Mouse (Mus musculus) liver, embryonic 12.5 days (tissue): ENCODE data around the gene Chpf2. TPM values are rescaled to one million over a fixed set of nuclear protein-coding genes. Genes with fewer than 3 reads are reported as not detected.

Experiments
- ATAC-seq: fragments of 200-750 bp; cut with Nextera tagmentation; 2 replicates; pipeline ENCODE4 v1.8.0; 2017; ENCODE audit warnings: moderate number of reproducible peaks, mild to moderate bottlenecking, moderate library complexity
- H3K27ac ChIP-seq: fragments of 300-500 bp; sonication (generic); 2 replicates; pipeline ENCODE4 v1.5.1; 2016; ENCODE audit warnings: mild to moderate bottlenecking
- H3K27me3 ChIP-seq: fragments of 300-500 bp; sonication (generic); replicated peaks from 2 replicates; pipeline ENCODE4 v1.6.1; 2016; ENCODE audit warnings: mild to moderate bottlenecking, moderate library complexity
- H3K36me3 ChIP-seq: fragments of 300-500 bp; sonication (generic); 2 replicates; pipeline ENCODE4 v1.6.1; 2016; ENCODE audit warnings: mild to moderate bottlenecking, moderate library complexity
- H3K4me1 ChIP-seq: fragments of 300-500 bp; sonication (generic); 2 replicates; pipeline ENCODE4 v1.6.1; 2016
- H3K4me2 ChIP-seq: fragments of 300-500 bp; sonication (generic); 2 replicates; pipeline ENCODE4 v1.6.1; 2016; ENCODE audit warnings: mild to moderate bottlenecking, moderate library complexity
- H3K4me3 ChIP-seq: fragments of 300-500 bp; sonication (generic); 2 replicates; pipeline ENCODE4 v1.5.1; 2016; ENCODE audit warnings: mild to moderate bottlenecking, moderate library complexity
- H3K9ac ChIP-seq: fragments of 300-500 bp; sonication (generic); 2 replicates; pipeline ENCODE4 v1.6.1; 2016; ENCODE audit warnings: mild to moderate bottlenecking, moderate library complexity
- H3K9me3 ChIP-seq: fragments of 300-500 bp; sonication (generic); replicated peaks from 2 replicates; pipeline ENCODE4 v1.6.1; 2016; ENCODE audit warnings: mild to moderate bottlenecking, moderate library complexity
- WGBS: fragments of 180-500 bp; shearing (Covaris S2); methylation state at CpG from one replicate; pipeline ENCODE4 v1.1.7; 2016; ENCODE audit not compliant: insufficient replicate concordance; 5-methylcytosine and 5-hydroxymethylcytosine counted together
- polyA plus RNA-seq: library from polyadenylated mRNA; unstranded; fragments of >200 nt; fragmentation: Nextera tagmentation; extraction: Ambion mirVana; gene quantifications from 2 replicates; pipeline ENCODE4 v1.2.1, GENCODE M21; 2016

Gene Chpf2
- polyA plus RNA-seq, 1 experiment from 2014 or later = 17.6 TPM

DNA sequence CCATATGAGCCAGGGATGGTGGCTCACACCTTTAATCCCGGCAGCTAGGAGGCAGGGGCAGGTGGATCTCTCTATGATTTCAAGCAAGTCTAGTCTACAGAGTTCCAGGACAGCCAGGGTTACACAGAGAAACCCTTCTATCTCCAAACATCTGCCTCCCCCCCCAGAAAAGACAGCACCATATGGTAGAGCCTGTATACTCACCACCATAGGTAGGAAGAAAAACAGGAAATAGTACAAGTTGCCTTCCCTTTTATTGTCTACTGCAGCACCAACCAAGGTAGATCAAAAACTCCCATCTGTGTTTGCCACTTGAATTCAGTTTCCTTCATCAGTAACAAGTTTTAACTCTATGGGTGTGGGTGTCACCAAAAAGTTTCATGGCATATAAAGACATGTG, 10.6 kb upstream of the Chpf2 start:
- no peak for ATAC-seq
- Histone ChIP-seq H3K4me3 (peak overlapping the region; percentile 75), H3K9me3 (no peaks in the 10 kb centered on the region), H3K9ac (peak overlapping the region; percentile 77), H3K4me1 (peaks cover 22% of the 10 kb centered on the region), H3K27me3 (no peaks in the 10 kb centered on the region), H3K4me2 (peak overlapping the region; percentile 89), H3K27ac (no peak overlapping the region), H3K36me3 (peaks cover 49% of the 10 kb centered on the region)
- 79% methylated on average over 1 of the region's 1 CpGs for WGBS

GRCm38 (mm10) chr5:24576801-24577182, 9.7 kb upstream of the Chpf2 start:
- Histone ChIP-seq H3K4me2 (peak overlapping the region; percentile 89), H3K4me3 (peak overlapping the region; percentile 75), H3K9ac (peak overlapping the region; percentile 77), H3K27ac (peak overlapping the region; percentile 83), H3K9me3 (no peaks in the 10 kb centered on the region), H3K4me1 (peaks cover 22% of the 10 kb centered on the region), H3K27me3 (no peaks in the 10 kb centered on the region), H3K36me3 (peaks cover 41% of the 10 kb centered on the region)
- peak; percentile 25 for ATAC-seq
- WGBS = under 1% methylated on average over 32 of the region's 32 CpGs

DNA sequence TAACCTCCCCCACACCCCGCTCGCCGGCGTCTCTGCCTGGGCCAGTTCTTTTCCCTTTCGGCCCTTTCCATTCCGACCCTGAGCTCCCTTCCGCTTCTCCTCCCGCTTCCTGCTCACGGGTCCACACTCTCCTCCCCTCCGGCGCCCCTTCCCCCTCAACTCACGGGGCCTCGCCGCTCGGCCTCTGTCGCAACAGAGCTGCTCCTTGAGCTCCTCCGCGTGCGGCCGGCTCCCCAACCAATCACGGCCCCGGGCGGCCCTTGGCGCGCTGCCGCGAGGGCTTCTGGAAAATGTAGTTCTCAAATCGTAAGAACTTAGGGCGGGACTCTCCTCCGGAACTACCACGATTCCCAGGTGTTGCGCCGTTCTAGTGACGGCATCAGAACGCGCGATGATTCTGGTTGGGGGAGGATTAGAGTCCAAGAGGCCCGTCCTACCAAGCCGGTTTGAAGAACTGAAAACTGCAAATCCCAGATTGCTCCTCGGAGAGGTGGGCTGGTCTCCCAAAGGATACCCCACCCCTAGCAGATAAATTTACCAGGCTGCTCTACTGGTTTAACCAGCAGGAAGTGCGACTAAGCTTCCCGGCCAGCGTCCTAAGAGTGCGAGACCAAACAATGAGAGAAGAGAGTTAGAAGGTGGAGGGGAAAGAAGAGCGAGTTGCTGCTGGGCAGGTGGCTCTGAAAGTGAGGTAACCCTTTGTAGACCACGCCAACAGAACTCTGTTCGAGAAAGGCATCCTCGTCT, 9.2 kb upstream of the Chpf2 start, which contains the start of gene Abcf2:
Gene Abcf2, minus strand, starts transcription at position 285 of the 747 bp plus-strand sequence.
- ATAC-seq = peak; percentile 96
- Histone ChIP-seq H3K4me2 (peak within 1 kb of the TSS; percentile 89), H3K9me3 (no peaks in the 10 kb centered on the region), H3K27me3 (no peaks in the 10 kb centered on the region), H3K27ac (peak within 1 kb of the TSS; percentile 83), H3K36me3 (peaks cover 35% of the 10 kb centered on the region), H3K9ac (peak within 1 kb of the TSS; percentile 77), H3K4me1 (peaks cover 22% of the 10 kb centered on the region), H3K4me3 (peak within 1 kb of the TSS; percentile 75)
- under 1% methylated on average over 48 of the region's 48 CpGs for WGBS

GRCm38 (mm10) chr5:24578109-24578963, 8.2 kb upstream of the Chpf2 start:
- Histone ChIP-seq H3K9me3 (no peaks in the 10 kb centered on the region), H3K4me1 (peaks cover 22% of the 10 kb centered on the region), H3K9ac (peak overlapping the region; percentile 77), H3K4me2 (peak overlapping the region; percentile 89), H3K36me3 (peaks cover 25% of the 10 kb centered on the region), H3K27ac (peak overlapping the region; percentile 83), H3K4me3 (peak overlapping the region; percentile 75), H3K27me3 (no peaks in the 10 kb centered on the region)
- WGBS = 36% methylated on average over 6 of the region's 6 CpGs
- no peak for ATAC-seq

- peak; percentile 26; the same call in 1 of the 2 replicates for ATAC-seq
- 0 out of 2 replicates have a peak overlapping the region, but pooled peaks have one; percentile 12 for H3K27ac ChIP-seq
These were observed 435 bp upstream of the Chpf2 start for GRCm38 (mm10) chr5:24586106-24586505.

GRCm38 (mm10) chr5:24587200-24587577, 648 bp downstream of the Chpf2 start:
- 11% methylated on average over 4 of the region's 4 CpGs for WGBS
- peak; percentile 63 for ATAC-seq

More at GRCm38 (mm10) chr5:24586106-24586505, 435 bp upstream of the Chpf2 start:
- WGBS = 11% methylated on average over 8 of the region's 8 CpGs
- Histone ChIP-seq H3K36me3 (peaks cover 26% of the 10 kb centered on the region), H3K27me3 (no peaks in the 10 kb centered on the region), H3K4me2 (peak overlapping the region; percentile 80), H3K4me1 (peaks cover 33% of the 10 kb centered on the region), H3K9ac (peak overlapping the region; percentile 84), H3K4me3 (peak overlapping the region; percentile 83), H3K9me3 (no peaks in the 10 kb centered on the region)

DNA sequence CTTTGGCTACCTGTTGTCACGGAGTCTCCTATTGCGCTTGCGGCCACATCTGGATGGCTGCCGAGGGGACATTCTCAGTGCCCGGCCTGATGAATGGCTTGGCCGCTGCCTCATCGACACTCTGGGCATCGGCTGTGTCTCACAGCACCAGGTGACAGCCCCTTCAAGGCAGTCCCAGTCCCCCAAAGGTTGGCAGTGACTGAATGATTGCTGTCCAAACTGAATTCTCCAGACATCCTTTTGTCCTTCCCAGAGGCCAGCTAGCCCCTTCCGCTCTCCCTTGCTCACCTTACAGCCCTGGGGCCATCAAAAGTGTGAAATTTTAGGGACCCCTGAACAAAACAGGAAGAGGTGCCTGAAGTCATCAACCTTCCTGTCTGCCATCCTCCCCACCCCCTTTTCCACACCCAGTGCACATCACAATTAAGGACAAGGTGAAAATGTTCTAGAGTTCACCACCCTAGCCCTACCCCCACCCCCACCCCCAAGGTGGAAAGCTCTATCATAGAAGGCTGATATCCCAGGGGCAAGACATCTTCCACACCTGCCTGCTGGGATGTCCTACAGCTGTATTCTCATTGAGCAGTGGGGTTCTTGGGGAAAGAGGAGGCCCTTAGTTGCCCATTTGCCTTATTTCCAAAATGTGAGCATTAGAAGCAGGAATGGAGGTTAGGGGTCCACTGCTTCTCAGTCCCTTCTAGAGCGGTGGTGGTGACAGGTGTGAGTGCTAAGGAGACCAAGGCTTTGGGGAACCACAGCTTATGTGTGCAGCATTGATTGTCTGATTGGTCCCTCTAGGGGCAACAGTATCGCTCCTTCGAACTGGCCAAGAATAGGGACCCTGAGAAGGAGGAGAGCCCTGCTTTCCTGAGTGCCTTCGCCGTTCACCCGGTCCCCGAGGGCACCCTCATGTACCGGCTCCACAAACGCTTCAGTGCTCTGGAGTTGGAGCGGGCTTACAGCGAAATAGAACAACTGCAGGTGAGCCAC, 3.3 kb downstream of the Chpf2 start:
- H3K4me2 ChIP-seq = no peak overlapping the region
- H3K36me3 ChIP-seq = peaks cover 34% of the 10 kb centered on the region
- 91% methylated on average over 20 of the region's 20 CpGs for WGBS
- no peak overlapping the region for H3K9ac ChIP-seq
- H3K4me1 ChIP-seq = peaks cover 52% of the 10 kb centered on the region
- no peak overlapping the region for H3K4me3 ChIP-seq
- no peaks in the 10 kb centered on the region for H3K9me3 ChIP-seq
- no peak for ATAC-seq
- no peak overlapping the region for H3K27ac ChIP-seq
- H3K27me3 ChIP-seq = peaks cover 32% of the 10 kb centered on the region

More at GRCm38 (mm10) chr5:24587200-24587577, 648 bp downstream of the Chpf2 start:
- peak overlapping the region; percentile 84 for H3K9ac ChIP-seq
- H3K36me3 ChIP-seq = peaks cover 33% of the 10 kb centered on the region
- H3K4me1 ChIP-seq = peaks cover 44% of the 10 kb centered on the region
- H3K4me3 ChIP-seq = peak overlapping the region; percentile 83
- peaks cover 11% of the 10 kb centered on the region for H3K27me3 ChIP-seq
- peak overlapping the region; percentile 80 for H3K4me2 ChIP-seq
- H3K9me3 ChIP-seq = no peaks in the 10 kb centered on the region
- peak overlapping the region; percentile 78 for H3K27ac ChIP-seq

DNA sequence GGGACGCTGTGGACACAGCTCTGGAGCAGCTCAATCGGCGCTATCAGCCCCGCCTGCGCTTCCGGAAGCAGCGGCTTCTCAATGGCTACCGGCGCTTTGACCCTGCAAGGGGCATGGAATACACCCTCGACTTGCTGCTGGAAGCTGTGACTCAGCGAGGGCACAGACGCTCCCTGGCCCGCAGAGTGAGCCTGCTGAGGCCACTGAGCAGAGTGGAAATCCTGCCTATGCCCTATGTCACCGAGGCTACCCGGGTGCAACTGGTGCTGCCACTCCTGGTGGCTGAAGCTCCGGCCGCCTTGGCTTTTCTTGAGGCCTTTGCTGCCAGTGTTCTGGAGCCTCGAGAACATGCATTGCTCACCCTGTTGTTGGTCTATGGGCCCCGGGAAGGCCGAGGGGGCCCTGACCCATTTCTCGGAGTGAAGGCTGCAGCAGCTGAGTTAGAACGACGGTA, 4.8 kb downstream of the Chpf2 start:
- peaks cover 47% of the 10 kb centered on the region for H3K27me3 ChIP-seq
- peak overlapping the region; percentile 53 for H3K4me2 ChIP-seq
- H3K9ac ChIP-seq = peak overlapping the region; percentile 40
- peak overlapping the region; percentile 20 for H3K4me3 ChIP-seq
- no peaks in the 10 kb centered on the region for H3K9me3 ChIP-seq
- ATAC-seq = peak; percentile 10; the same call in 1 of the 2 replicates
- no peak overlapping the region for H3K27ac ChIP-seq
- 17% methylated on average over 23 of the region's 23 CpGs for WGBS
- H3K36me3 ChIP-seq = peaks cover 36% of the 10 kb centered on the region
- H3K4me1 ChIP-seq = peaks cover 44% of the 10 kb centered on the region

- H3K9ac ChIP-seq = peak overlapping the region; percentile 40; the same call in 1 of the 2 replicates
- H3K4me3 ChIP-seq = peak overlapping the region; percentile 20
These were observed 5.4 kb downstream of the Chpf2 start for GRCm38 (mm10) chr5:24591796-24592470.

DNA sequence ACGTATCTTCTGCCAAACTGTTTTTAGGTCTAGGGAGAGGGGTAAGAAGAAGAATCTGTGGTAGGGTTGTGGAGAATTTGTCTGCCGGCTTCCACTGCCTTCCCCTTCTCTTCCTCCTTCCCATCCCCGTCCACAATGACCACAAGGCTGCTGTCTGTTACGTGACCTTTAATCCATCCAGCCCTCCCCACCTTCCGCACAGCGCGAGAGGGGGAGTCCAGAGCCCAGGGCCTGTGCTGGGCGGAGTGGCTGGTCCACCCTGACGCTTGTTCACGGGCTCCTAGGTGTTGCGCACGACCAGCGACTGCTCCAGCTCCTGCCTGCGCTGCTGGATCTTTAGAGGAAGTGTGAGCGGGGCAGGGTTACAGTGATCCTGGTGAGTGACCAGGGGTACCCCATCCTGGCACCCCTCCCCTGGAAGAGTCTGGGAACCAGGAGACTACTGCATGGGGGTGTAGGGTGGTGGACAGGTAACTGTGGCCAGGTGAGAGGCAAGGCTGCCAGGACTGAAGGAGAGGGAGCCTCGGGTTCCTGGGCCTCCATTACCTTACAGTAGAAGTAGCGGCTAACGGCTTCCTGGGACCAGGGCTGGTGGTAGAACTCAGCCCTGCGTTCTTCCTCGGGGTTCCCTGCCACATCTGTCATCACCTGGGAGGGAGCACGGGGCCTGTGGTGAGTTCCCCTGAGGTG, 6.1 kb downstream of the Chpf2 start:
- Histone ChIP-seq H3K27me3 (peaks cover 57% of the 10 kb centered on the region), H3K4me1 (peaks cover 43% of the 10 kb centered on the region), H3K9me3 (no peaks in the 10 kb centered on the region), H3K4me3 (no peak overlapping the region), H3K4me2 (peak overlapping the region; percentile 53; the same call in 1 of the 2 replicates), H3K27ac (no peak overlapping the region), H3K36me3 (peaks cover 36% of the 10 kb centered on the region), H3K9ac (no peak overlapping the region)
- 34% methylated on average over 21 of the region's 21 CpGs for WGBS
- 0 out of 2 replicates have a peak, but pooled peaks have one; percentile 27 for ATAC-seq

More at GRCm38 (mm10) chr5:24591796-24592470, 5.4 kb downstream of the Chpf2 start:
- H3K4me1 ChIP-seq = peaks cover 44% of the 10 kb centered on the region
- H3K27me3 ChIP-seq = peaks cover 53% of the 10 kb centered on the region
- no peaks in the 10 kb centered on the region for H3K9me3 ChIP-seq
- 27% methylated on average over 24 of the region's 24 CpGs for WGBS
- peaks cover 36% of the 10 kb centered on the region for H3K36me3 ChIP-seq
- H3K27ac ChIP-seq = no peak overlapping the region
- no peak for ATAC-seq
- peak overlapping the region; percentile 53 for H3K4me2 ChIP-seq
